Mouse (Mus musculus): Measurements from ENCODE around the gene E2f4.
"Not testable (repeated sequence)": the region's sequence is repeated elsewhere in the genome, so short reads cannot be mapped to it uniquely, and the experiment has no call there.

The E2f4 gene

GRCm38 (mm10) chr8:105269075-105269458, 28.4 kb upstream of the E2f4 start:
- DNase-seq (ENCODE audit: low spot score in 2 of 2): no peak

GRCm38 (mm10) chr8:105269461-105269947, 28.0 kb upstream of the E2f4 start, which contains the start of gene Hsf4:
Gene Hsf4, plus strand, starts transcription at chr8:105269801.
- DNase-seq (ENCODE audit: low spot score in 2 of 2): no peak

GRCm38 (mm10) chr8:105270101-105270915, 27.2 kb upstream of the E2f4 start:
- DNase-seq (ENCODE audit: low spot score in 2 of 2): no peak

GRCm38 (mm10) chr8:105270916-105271186, 26.6 kb upstream of the E2f4 start:
- DNase-seq (ENCODE audit: low spot score in 2 of 2): no peak

GRCm38 (mm10) chr8:105275387-105275786, 22.1 kb upstream of the E2f4 start:
- DNase-seq (ENCODE audit: low spot score in 2 of 2): no peak

- no peak for DNase-seq (ENCODE audit: low spot score in 2 of 2)
Observed at GRCm38 (mm10) chr8:105275840-105276239, 21.6 kb upstream of the E2f4 start, which contains the start of gene Nol3. Gene Nol3, plus strand, starts transcription at chr8:105276140.

GRCm38 (mm10) chr8:105276292-105277120, 21.0 kb upstream of the E2f4 start:
- peak in 1 of 2 experiments; percentile 36 for DNase-seq (ENCODE audit: low spot score in 2 of 2)

GRCm38 (mm10) chr8:105278911-105279334, 18.5 kb upstream of the E2f4 start:
- no peak for DNase-seq (ENCODE audit: low spot score in 2 of 2)

GRCm38 (mm10) chr8:105280567-105280966, 16.9 kb upstream of the E2f4 start:
- no peak for DNase-seq (ENCODE audit: low spot score in 2 of 2)

GRCm38 (mm10) chr8:105281821-105282220, 15.6 kb upstream of the E2f4 start:
- no peak for DNase-seq (ENCODE audit: low spot score in 2 of 2)

GRCm38 (mm10) chr8:105282239-105282638, 15.2 kb upstream of the E2f4 start:
- DNase-seq (ENCODE audit: low spot score in 2 of 2): no peak

- DNase-seq (ENCODE audit: low spot score in 2 of 2): peak in 1 of 2 experiments; percentile 57
Observed at GRCm38 (mm10) chr8:105283074-105283473, 14.4 kb upstream of the E2f4 start.

GRCm38 (mm10) chr8:105285514-105285913, 11.9 kb upstream of the E2f4 start:
- no peak for DNase-seq (ENCODE audit: low spot score in 2 of 2)

- DNase-seq (ENCODE audit: low spot score in 2 of 2): no peak
Observed at GRCm38 (mm10) chr8:105286907-105287306, 10.6 kb upstream of the E2f4 start.

- DNase-seq (ENCODE audit: low spot score in 2 of 2): no peak
Observed at GRCm38 (mm10) chr8:105288231-105288630, 9.2 kb upstream of the E2f4 start.

GRCm38 (mm10) chr8:105288958-105289732, 8.3 kb upstream of the E2f4 start:
- DNase-seq (ENCODE audit: low spot score in 2 of 2): peak; percentile 94 to 97

GRCm38 (mm10) chr8:105289805-105290460, 7.5 kb upstream of the E2f4 start, which contains the start of gene 4931428F04Rik:
Gene 4931428F04Rik, minus strand, starts transcription at chr8:105289864.
- peak; percentile 55 to 58 for DNase-seq (ENCODE audit: low spot score in 2 of 2)

GRCm38 (mm10) chr8:105290554-105291314, 6.7 kb upstream of the E2f4 start:
- DNase-seq (ENCODE audit: low spot score in 2 of 2): peak; percentile 80 to 95

GRCm38 (mm10) chr8:105291364-105291763, 6.1 kb upstream of the E2f4 start:
- DNase-seq (ENCODE audit: low spot score in 2 of 2): not testable (repeated sequence)

- not testable (repeated sequence) for DNase-seq (ENCODE audit: low spot score in 2 of 2)
Observed at GRCm38 (mm10) chr8:105291802-105292201, 5.7 kb upstream of the E2f4 start.

Data from thymus, postnatal 10 days (tissue).